In genomic region chrX:48452931-48453673, GRCm38 (mm10) we compare ENCODE assay signal across 8 mouse cellular contexts. TPM values are rescaled to one million over a fixed set of nuclear protein-coding genes. Genes with fewer than 3 reads are reported as not detected.
DNase-seq lines count a peak whose midpoint lies in the region; ATAC-seq lines count a peak whose summit lies in the region.

No protein-coding gene starts in this region.

- peak; percentile 30 to 36 for DNase-seq in spleen, adult 18-20 months
- DNase-seq in spleen, adult 12 weeks (ENCODE audit: low spot score) = no peak
- DNase-seq in embryonic facial prominence, embryonic 14.5 days (ENCODE audit: low spot score) = peak; percentile 11
- DNase-seq in frontal cortex, postnatal 14 days (ENCODE audit: low spot score in 2 of 2) = no peak
- DNase-seq in layer of hippocampus, adult 9-11 months = no peak

- H3K4me2 ChIP-seq in embryonic facial prominence, embryonic 14.5 days (ENCODE audit: low read depth, low read length) = peak overlapping the region; percentile 58
- peak overlapping the region; percentile 48 for H3K4me2 ChIP-seq in hindbrain, embryonic 13.5 days
- H3K4me2 ChIP-seq in liver, embryonic 15.5 days = peak overlapping the region; percentile 79
- peak overlapping the region; percentile 52 for H3K4me2 ChIP-seq in neural tube, embryonic 15.5 days

- no peak overlapping the region; the same call in 1 of the 2 replicates for H3K27ac ChIP-seq in embryonic facial prominence, embryonic 14.5 days (replicated peaks; ENCODE audit: low read depth, low read length)
- no peak overlapping the region for H3K27ac ChIP-seq in hindbrain, embryonic 13.5 days
- peak overlapping the region; percentile 66 for H3K27ac ChIP-seq in liver, embryonic 15.5 days (replicated peaks)
- no peak overlapping the region for H3K27ac ChIP-seq in neural tube, embryonic 15.5 days (replicated peaks)

- 14% methylated on average over 11 of the region's 71 CpGs for WGBS in embryonic facial prominence, embryonic 14.5 days
- 21% methylated on average over 52 of the region's 71 CpGs for WGBS in hindbrain, embryonic 13.5 days
- WGBS in liver, embryonic 15.5 days (ENCODE audit: insufficient replicate concordance) = 12% methylated on average over 69 of the region's 71 CpGs
- 22% methylated on average over 39 of the region's 71 CpGs for WGBS in neural tube, embryonic 15.5 days

- no peaks in the 10 kb centered on the region for H3K27me3 ChIP-seq in embryonic facial prominence, embryonic 14.5 days (replicated peaks; ENCODE audit: control insufficient read depth, insufficient read depth, low read length)
- H3K27me3 ChIP-seq in hindbrain, embryonic 13.5 days = peaks cover 54% of the 10 kb centered on the region
- peaks cover 16% of the 10 kb centered on the region for H3K27me3 ChIP-seq in liver, embryonic 15.5 days
- peaks cover 23% of the 10 kb centered on the region for H3K27me3 ChIP-seq in neural tube, embryonic 15.5 days (replicated peaks)

- ATAC-seq in embryonic facial prominence, embryonic 14.5 days (ENCODE audit: low read depth) = peak; percentile 36; the same call in 1 of the 2 replicates
- 0 out of 2 replicates have a peak, but pooled peaks have one; percentile 57 for ATAC-seq in hindbrain, embryonic 13.5 days (ENCODE audit: low FRiP score)
- peak; percentile 30; the same call in 1 of the 2 replicates for ATAC-seq in liver, embryonic 15.5 days (ENCODE audit: insufficient read depth)
- ATAC-seq in neural tube, embryonic 15.5 days (ENCODE audit: low FRiP score) = no peak; the same call in 1 of the 2 replicates

- peak overlapping the region; percentile 67 for H3K9ac ChIP-seq in embryonic facial prominence, embryonic 14.5 days (ENCODE audit: low read depth, low read length)
- 0 out of 2 replicates have a peak overlapping the region, but pooled peaks have one; percentile 39 for H3K9ac ChIP-seq in hindbrain, embryonic 13.5 days
- H3K9ac ChIP-seq in liver, embryonic 15.5 days = peak overlapping the region; percentile 63
- no peak overlapping the region for H3K9ac ChIP-seq in neural tube, embryonic 15.5 days (replicated peaks)

- H3K4me3 ChIP-seq in embryonic facial prominence, embryonic 14.5 days (ENCODE audit: low read depth, low read length) = peak overlapping the region; percentile 50
- H3K4me3 ChIP-seq in hindbrain, embryonic 13.5 days = peak overlapping the region; percentile 40
- H3K4me3 ChIP-seq in liver, embryonic 15.5 days (replicated peaks) = peak overlapping the region; percentile 67
- H3K4me3 ChIP-seq in neural tube, embryonic 15.5 days (replicated peaks) = peak overlapping the region; percentile 39

- no peaks in the 10 kb centered on the region for H3K36me3 ChIP-seq in embryonic facial prominence, embryonic 14.5 days (ENCODE audit: control insufficient read depth, insufficient read depth, low read length)
- no peaks in the 10 kb centered on the region for H3K36me3 ChIP-seq in hindbrain, embryonic 13.5 days
- H3K36me3 ChIP-seq in liver, embryonic 15.5 days (replicated peaks) = no peaks in the 10 kb centered on the region
- H3K36me3 ChIP-seq in neural tube, embryonic 15.5 days = no peaks in the 10 kb centered on the region

- no peaks in the 10 kb centered on the region for H3K9me3 ChIP-seq in embryonic facial prominence, embryonic 14.5 days (ENCODE audit: control insufficient read depth, low read length)
- no peaks in the 10 kb centered on the region for H3K9me3 ChIP-seq in hindbrain, embryonic 13.5 days
- no peaks in the 10 kb centered on the region for H3K9me3 ChIP-seq in liver, embryonic 15.5 days (replicated peaks)
- H3K9me3 ChIP-seq in neural tube, embryonic 15.5 days (replicated peaks) = no peaks in the 10 kb centered on the region

- no peaks in the 10 kb centered on the region for H3K4me1 ChIP-seq in embryonic facial prominence, embryonic 14.5 days (ENCODE audit: control insufficient read depth, insufficient read depth, low read length)
- H3K4me1 ChIP-seq in hindbrain, embryonic 13.5 days (replicated peaks) = peaks cover 6% of the 10 kb centered on the region; the same call in 1 of the 2 replicates
- H3K4me1 ChIP-seq in liver, embryonic 15.5 days (replicated peaks) = peaks cover 26% of the 10 kb centered on the region
- peaks cover 6% of the 10 kb centered on the region; the same call in 1 of the 2 replicates for H3K4me1 ChIP-seq in neural tube, embryonic 15.5 days

RNA-seq across cellular contexts. Expression of gene Elf4, which starts 9.8 kb away (rescaled TPM):
- polyA plus RNA-seq in embryonic facial prominence, embryonic 14.5 days (2014; fragmentation: Nextera tagmentation; extraction: Ambion mirVana) = 11.5 and 12.7 TPM in 2 replicates
- polyA plus RNA-seq in hindbrain, embryonic 13.5 days (2015; fragmentation: Nextera tagmentation; extraction: Ambion mirVana) = 0.69 and 0.84 TPM in 2 replicates
- polyA plus RNA-seq in liver, embryonic 15.5 days (2015; fragmentation: Nextera tagmentation; extraction: Ambion mirVana) = 2.3 and 2.4 TPM in 2 replicates
- 0.74 and 2.5 TPM in 2 replicates for polyA plus RNA-seq in neural tube, embryonic 15.5 days (2015; fragmentation: Nextera tagmentation; extraction: Ambion mirVana)

Comparison
In these comparisons a context has a peak if more than half of its experiments do, and no peak if none do; other contexts are left out.
1. DNase-seq: peak in spleen, adult 18-20 months (2 of 2) and embryonic facial prominence, embryonic 14.5 days (single experiment); none in spleen, adult 12 weeks (single experiment), frontal cortex, postnatal 14 days (0 of 2) and layer of hippocampus, adult 9-11 months (single experiment).
2. Peak in every context shown above with its lines, with median percentiles within 50 percentile points of each other: H3K4me2 ChIP-seq and H3K4me3 ChIP-seq.